Mouse (Mus musculus): ENCODE measurements around the gene Ugt1a9.
"Not testable (repeated sequence)": the region's sequence is repeated elsewhere in the genome, so short reads cannot be mapped to it uniquely, and the experiment has no call there.

Ugt1a9 gene

DNA sequence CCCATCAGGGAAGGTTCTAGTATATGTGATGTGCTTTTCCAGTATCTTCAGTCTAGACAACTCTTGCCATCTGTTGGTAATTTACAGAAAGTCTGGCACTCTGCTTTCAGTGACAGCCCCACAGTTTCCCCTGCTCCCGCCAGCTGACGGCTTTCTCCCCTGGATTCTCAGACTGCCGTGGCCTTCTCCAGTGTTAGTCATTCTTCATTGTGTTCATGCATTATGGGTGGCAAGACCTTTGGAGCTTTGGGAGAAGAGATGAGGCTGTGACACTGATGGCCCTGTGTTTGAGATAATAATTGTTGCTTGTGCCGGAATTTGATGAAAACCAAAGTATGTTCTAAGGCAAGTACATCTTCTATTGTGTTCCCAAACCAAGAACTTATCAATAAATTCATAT, 148.0 kb downstream of the Ugt1a9 start:
- in situ Hi-C loops (cut with MboI, MseI), result no loop called here

GRCm38 (mm10) chr1:88219054-88219453, 148.5 kb downstream of the Ugt1a9 start:
- in situ Hi-C loops (cut with MboI, MseI), result no loop called here

- in situ Hi-C loops (cut with MboI, MseI), result no loop called here
These were observed 149.7 kb downstream of the Ugt1a9 start for GRCm38 (mm10) chr1:88220336-88220735.

GRCm38 (mm10) chr1:88222216-88222615, 151.6 kb downstream of the Ugt1a9 start:
- in situ Hi-C loops (cut with MboI, MseI), result no loop called here

DNA sequence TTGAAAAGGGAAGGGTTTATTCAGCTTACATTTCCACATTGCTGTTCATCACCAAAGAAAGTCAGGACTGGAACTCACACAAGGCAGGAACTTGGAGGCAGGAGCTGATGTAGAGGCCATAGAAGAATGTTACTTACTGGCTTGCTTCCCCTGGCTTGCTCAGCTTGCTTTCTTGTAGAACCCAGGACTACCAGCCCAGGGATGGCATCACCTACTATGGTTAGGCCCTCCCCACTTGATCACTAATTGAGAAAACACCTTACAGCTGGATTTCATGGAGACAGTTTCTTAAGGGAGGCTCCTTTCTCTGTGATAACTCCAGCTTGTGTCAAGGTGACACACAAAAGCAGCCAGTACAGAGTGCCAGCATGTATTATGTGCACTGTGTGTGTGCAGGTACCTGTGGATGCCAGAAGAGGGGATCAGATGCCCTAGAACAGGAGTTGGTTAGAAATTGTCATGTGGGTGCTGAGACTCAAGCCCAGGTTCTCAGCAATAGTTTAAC, 152.5 kb downstream of the Ugt1a9 start:
- in situ Hi-C loops (cut with MboI, MseI), result not testable (repeated sequence)

- in situ Hi-C loops (cut with MboI, MseI), result no loop called here
These were observed 153.0 kb downstream of the Ugt1a9 start for GRCm38 (mm10) chr1:88223591-88223990.

- in situ Hi-C loops (cut with MboI, MseI), result no loop called here
These were observed 153.6 kb downstream of the Ugt1a9 start for GRCm38 (mm10) chr1:88224029-88224776.

DNA sequence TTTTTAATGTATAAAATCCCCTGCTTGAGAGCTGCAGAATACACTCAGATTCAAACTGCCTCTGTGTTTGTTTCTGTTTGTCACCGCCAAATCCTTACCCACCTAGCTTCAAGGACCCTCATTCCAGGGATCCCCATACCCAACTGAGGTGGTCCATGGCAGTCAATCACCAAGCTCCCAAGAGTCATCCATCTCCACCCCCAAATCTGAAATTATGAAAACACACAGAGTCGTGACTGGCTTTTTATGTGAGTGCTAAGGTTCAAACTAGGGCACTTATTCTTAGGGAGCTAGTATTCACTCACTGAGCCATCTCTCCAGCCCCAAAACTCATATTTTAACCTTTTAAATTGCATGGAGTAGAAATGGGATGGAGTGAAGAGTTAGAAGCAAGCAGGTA, 154.7 kb downstream of the Ugt1a9 start:
- in situ Hi-C loops (cut with MboI, MseI), result not testable (repeated sequence)

DNA sequence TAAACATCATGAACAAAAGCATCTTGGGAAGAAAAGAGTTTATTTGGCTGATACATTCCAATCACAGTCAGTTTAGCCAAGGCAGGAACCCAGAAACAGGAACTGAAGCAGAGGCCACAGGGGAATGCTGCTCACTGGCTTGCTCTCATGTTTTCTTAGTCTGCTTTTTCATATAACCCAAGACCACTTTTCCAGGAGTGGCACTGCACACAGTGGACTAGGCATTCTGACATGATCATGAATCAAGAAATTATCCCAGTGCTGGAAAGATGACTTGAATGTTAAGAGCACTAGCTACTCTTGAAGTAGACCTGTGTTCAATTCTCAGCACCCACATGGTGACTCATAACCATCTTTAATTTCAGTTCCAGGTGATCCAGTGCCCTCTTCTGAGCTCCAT, 155.1 kb downstream of the Ugt1a9 start:
- in situ Hi-C loops (cut with MboI, MseI), result no loop called here

- in situ Hi-C loops (cut with MboI, MseI), result no loop called here
These were observed 156.2 kb downstream of the Ugt1a9 start, which contains the start of gene Mroh2a for GRCm38 (mm10) chr1:88226670-88227379. Gene Mroh2a (plus strand): TSS chr1:88226986.

DNA sequence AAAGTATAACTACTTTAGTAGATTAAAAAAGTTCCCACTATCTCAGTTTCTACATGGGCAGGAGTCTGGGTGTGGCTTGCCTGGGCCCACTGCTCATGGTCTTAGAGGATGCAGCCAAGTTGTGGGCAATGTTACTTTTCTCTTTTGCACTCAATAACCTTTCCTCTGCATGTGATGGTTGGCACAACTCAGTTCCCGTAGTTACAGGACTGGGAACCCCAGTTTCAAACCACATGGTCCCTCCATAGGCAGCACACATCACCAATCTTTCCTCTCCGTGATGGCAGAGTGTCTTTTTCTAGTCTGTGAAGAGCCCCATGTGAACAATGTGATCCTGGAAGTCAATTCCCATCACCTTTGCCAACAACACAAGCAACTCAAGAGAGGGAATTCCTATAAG, 156.9 kb downstream of the Ugt1a9 start:
- in situ Hi-C loops (cut with MboI, MseI), result no loop called here

DNA sequence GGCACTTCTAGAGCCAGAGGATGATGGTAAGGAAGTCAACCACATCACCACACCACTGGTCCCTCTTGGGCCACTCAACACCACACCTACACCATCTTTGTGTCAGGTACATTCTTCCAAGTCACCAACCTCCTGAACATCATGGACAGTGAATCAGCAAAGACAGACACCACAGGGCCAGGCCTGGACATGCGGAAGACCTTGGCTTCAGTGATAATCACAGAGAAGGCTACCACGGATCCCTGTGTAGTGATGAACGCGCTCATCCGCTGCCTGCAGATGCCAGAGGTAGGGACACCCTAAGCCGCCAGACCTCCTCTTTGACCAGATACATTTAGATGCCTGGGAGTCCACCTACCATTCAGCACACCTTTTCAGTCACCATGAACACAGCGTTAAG, 157.5 kb downstream of the Ugt1a9 start:
- in situ Hi-C loops (cut with MboI, MseI), result no loop called here

- in situ Hi-C loops (cut with MboI, MseI), result no loop called here
These were observed 159.0 kb downstream of the Ugt1a9 start for GRCm38 (mm10) chr1:88229566-88229965.

DNA sequence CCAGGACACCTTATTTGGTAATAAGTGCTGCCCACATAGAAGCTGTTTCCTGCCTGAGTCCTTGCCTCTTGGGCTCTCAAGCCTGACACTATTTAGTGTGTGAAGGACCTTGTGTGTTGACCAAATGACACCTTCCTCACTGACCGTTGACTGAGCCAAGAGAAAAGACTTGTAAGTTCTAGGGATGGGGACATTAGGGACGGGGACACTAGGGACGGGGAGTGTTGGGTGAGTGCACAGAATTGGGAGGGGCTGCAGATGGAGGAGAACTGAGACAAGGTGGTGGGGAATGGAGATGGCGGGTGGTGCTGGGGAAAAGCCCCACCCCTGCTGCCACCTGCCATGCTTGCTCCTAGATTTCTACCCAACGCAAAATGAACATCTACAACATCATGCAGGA, 159.4 kb downstream of the Ugt1a9 start:
- in situ Hi-C loops (cut with MboI, MseI), result no loop called here

- in situ Hi-C loops (cut with MboI, MseI), result no loop called here
These were observed 159.8 kb downstream of the Ugt1a9 start for GRCm38 (mm10) chr1:88230421-88230820.

DNA sequence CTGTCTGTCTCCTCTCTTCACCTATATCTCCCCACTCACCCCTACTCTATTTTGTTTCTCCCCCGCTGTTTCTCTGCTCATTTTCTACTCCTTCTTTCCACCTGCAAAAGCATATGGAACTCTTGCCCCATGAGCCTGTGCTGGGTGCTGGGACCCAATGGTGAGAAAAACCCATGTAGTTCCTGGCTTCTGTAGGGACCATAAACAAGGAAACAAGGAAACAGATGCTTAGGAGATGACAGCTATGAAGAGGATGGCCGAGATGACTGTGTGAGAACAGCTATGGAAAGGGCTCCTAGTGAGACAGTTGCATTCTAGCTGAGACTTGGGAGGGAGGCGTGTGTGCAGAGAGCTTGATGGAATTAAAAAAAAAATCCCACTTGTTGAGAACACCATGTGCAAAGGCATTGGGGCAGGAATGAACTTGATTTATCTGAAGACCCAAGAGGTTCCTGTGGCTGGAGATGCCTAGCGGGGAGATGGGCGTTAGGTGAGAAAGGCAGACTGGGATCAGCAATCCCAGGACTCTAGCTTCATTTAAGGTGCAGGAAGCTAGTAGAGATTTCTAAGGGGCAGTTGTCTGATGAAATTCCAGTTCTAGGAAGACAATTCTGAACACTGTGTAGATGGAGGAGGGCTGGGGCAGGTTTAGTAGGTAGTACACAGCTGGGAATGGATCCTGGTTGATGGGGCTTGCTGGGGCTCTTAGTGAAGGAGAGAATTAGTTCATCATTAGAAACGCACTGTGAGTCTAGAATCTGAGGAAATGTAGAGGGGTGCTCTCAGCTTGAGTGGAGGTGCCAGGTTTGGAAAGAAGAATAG, 160.6 kb downstream of the Ugt1a9 start:
- in situ Hi-C loops (cut with MboI, MseI), result no loop called here

GRCm38 (mm10) chr1:88231803-88232499, 161.4 kb downstream of the Ugt1a9 start:
- in situ Hi-C loops (cut with MboI, MseI), result no loop called here

DNA sequence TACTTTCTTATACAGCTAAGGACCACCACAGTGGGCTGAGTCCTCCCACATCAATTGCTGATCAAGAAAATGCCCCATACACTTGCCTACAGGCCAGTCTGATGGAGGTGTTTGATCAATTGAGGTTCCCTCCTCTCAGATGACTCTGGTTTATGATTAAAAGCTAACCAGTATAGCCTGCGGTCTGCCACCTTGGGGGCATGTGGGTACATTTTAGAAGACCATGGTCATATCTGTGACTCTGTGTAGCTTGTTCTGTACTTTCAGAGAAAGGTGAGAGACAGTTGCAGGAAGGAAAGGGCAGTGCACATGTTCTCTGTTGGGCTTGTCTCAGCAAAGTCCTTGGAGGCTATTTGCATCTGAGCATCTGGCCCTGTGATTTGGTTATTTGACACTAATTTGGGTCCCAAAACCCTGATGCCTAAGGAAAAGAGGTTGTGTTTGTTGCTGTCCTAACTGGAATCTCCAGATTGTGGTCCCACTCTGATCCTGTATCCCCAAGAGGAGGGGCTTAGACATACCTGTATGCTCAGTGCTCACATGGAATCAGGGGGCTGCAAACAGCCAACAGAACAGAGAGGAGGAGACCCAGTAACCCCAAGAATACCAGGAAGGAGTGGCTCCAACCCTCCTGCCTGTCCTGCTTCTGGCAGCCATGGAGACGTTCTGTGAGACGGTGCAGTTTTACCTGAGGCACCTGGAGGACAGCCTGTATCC, 162.2 kb downstream of the Ugt1a9 start:
- in situ Hi-C loops (cut with MboI, MseI), result no loop called here

- in situ Hi-C loops (cut with MboI, MseI), result no loop called here
These were observed 163.0 kb downstream of the Ugt1a9 start for GRCm38 (mm10) chr1:88233421-88234247.

DNA sequence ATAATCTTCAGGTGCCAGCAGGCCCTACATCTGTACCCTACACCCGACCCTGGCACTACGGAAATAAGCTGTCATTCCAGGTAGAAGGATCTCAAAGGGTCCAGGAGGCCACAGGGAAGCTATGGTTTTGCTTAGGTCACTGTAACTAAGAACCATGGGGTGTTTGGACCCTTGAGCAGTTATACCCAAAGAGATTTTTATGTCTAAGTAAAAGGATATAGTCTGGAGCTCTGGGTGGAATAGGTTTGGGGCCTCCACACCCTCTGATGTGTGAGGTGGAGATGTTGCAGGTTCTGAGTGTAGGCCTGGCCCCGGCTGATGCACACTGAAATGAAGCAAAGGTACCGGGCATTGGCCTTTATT, 163.6 kb downstream of the Ugt1a9 start:
- in situ Hi-C loops (cut with MboI, MseI), result no loop called here
